Mouse (Mus musculus) cerebellum, postnatal 25 days (tissue): ENCODE data around the gene Kcna7.

Source experiments
- DNase-seq, 2 experiments: peaks; one replicate each; pipeline ENCODE4 v3.0.0; 2021; ENCODE audit warnings: mixed read lengths in 2 of 2

Gene Kcna7

GRCm38 (mm10) chr7:45426556-45426955 lies 21.1 kb downstream of the Kcna7 start:
- DNase-seq, result no peak

GRCm38 (mm10) chr7:45433835-45434202 lies 28.4 kb downstream of the Kcna7 start:
- no peak for DNase-seq

- DNase-seq, result peak; percentile 100
Measured at GRCm38 (mm10) chr7:45434203-45435015, 29.0 kb downstream of the Kcna7 start, which contains the start of gene Gys1. Gene Gys1, plus strand, starts transcription at chr7:45434844.

GRCm38 (mm10) chr7:45435038-45435437 lies 29.6 kb downstream of the Kcna7 start:
- no peak for DNase-seq

- DNase-seq, result no peak
Measured at GRCm38 (mm10) chr7:45436444-45436843, 31.0 kb downstream of the Kcna7 start.

- no peak for DNase-seq
Measured at GRCm38 (mm10) chr7:45437046-45437445, 31.6 kb downstream of the Kcna7 start.

- DNase-seq, result peak; percentile 43 to 51
Measured at GRCm38 (mm10) chr7:45437521-45438276, 32.2 kb downstream of the Kcna7 start, which contains the start of gene Ruvbl2. Gene Ruvbl2, minus strand, starts transcription at chr7:45438096.

GRCm38 (mm10) chr7:45443526-45444420 lies 38.3 kb downstream of the Kcna7 start:
- DNase-seq, result no peak

- DNase-seq, result no peak
Measured at GRCm38 (mm10) chr7:45446589-45446988, 41.1 kb downstream of the Kcna7 start.

GRCm38 (mm10) chr7:45447325-45447990 lies 42.0 kb downstream of the Kcna7 start:
- DNase-seq, result peak in 1 of 2 experiments; percentile 48

GRCm38 (mm10) chr7:45449974-45450373 lies 44.5 kb downstream of the Kcna7 start:
- no peak for DNase-seq

GRCm38 (mm10) chr7:45451344-45451982 lies 46.0 kb downstream of the Kcna7 start:
- peak; percentile 87 to 93 for DNase-seq

GRCm38 (mm10) chr7:45454971-45455370 lies 49.5 kb downstream of the Kcna7 start:
- no peak for DNase-seq

- no peak for DNase-seq
Measured at GRCm38 (mm10) chr7:45455932-45456696, 50.7 kb downstream of the Kcna7 start.

GRCm38 (mm10) chr7:45456721-45457203 lies 51.3 kb downstream of the Kcna7 start:
- DNase-seq, result no peak

GRCm38 (mm10) chr7:45457204-45458060 lies 52.0 kb downstream of the Kcna7 start:
- DNase-seq, result no peak

- peak; percentile 88 to 92 for DNase-seq
Measured at GRCm38 (mm10) chr7:45458748-45459563, 53.5 kb downstream of the Kcna7 start.
